Comparison of ENCODE assay signal across 17 mouse cellular contexts in the genomic region with DNA sequence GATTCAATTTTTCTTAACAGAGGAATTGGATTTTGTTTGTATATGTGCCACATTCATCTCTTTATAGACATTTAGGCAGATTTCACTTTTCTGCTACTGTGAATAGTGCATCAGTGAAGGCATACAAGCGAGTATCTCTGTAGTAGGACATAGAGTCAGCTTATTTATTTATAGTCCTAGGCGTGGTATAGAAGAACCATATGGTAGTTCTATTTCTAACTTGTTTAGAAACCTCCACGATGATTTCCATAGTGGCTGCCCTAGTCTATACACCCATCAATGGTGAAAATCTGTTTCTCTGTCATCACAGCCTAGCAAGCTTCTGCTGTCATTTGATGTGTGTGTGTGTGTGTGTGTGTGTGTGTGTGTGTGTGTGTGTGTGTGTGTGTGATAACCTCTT.
"Had no signal": no experiment of that assay in that cellular context is flagged by ENCODE, and none has a peak within 500 bp of the region (broad histone marks: within the 10 kb centered on the region; RNA-seq: fewer than 3 reads in every experiment).

No protein-coding gene starts in this region.

- H3K27ac ChIP-seq: liver, embryonic 13.5 days; liver, embryonic 15.5 days; macrophage; midbrain, embryonic 13.5 days; midbrain, embryonic 15.5 days; neural tube, embryonic 12.5 days; stomach, embryonic 15.5 days; stomach, postnatal 0 days had no signal

- H3K4me2 ChIP-seq: liver, embryonic 13.5 days; liver, embryonic 15.5 days; midbrain, embryonic 11.5 days; midbrain, embryonic 13.5 days; midbrain, embryonic 15.5 days; neural tube, embryonic 12.5 days; stomach, embryonic 15.5 days had no signal

- DNase-seq: liver, embryonic 13.5 days; liver, postnatal 0 days; lung, adult 2 months; lung, postnatal 10 days; right cerebral cortex, postnatal 14 days; thymus, adult 18-20 months; thymus, postnatal 14 days; thymus, postnatal 36 days had no signal

- H3K9ac ChIP-seq: liver, embryonic 13.5 days; liver, embryonic 15.5 days; liver, postnatal 0 days; midbrain, embryonic 13.5 days; midbrain, embryonic 15.5 days; neural tube, embryonic 12.5 days; stomach, embryonic 15.5 days had no signal

- ATAC-seq: liver, postnatal 0 days; midbrain, embryonic 13.5 days; midbrain, embryonic 15.5 days had no signal

- H3K36me3 ChIP-seq: liver, embryonic 13.5 days; liver, embryonic 15.5 days; midbrain, embryonic 13.5 days; midbrain, embryonic 15.5 days; neural tube, embryonic 12.5 days; stomach, embryonic 15.5 days had no signal

- H3K4me1 ChIP-seq: liver, embryonic 13.5 days; liver, embryonic 15.5 days; megakaryocyte, embryonic 14.5 days; midbrain, embryonic 13.5 days; midbrain, embryonic 15.5 days; neural tube, embryonic 12.5 days; stomach, embryonic 15.5 days had no signal

- H3K9me3 ChIP-seq: liver, embryonic 13.5 days; liver, embryonic 15.5 days; megakaryocyte, embryonic 14.5 days; midbrain, embryonic 13.5 days; midbrain, embryonic 15.5 days; neural tube, embryonic 12.5 days; stomach, embryonic 15.5 days had no signal

- H3K4me3 ChIP-seq: liver, embryonic 13.5 days; liver, embryonic 15.5 days; megakaryocyte, embryonic 14.5 days; midbrain, embryonic 13.5 days; midbrain, embryonic 15.5 days; neural tube, embryonic 12.5 days; stomach, embryonic 15.5 days had no signal

- H3K27me3 ChIP-seq: liver, embryonic 13.5 days; liver, embryonic 15.5 days; megakaryocyte, embryonic 14.5 days; midbrain, embryonic 13.5 days; midbrain, embryonic 15.5 days; neural tube, embryonic 12.5 days; stomach, embryonic 15.5 days had no signal
